ENCODE assay signal across 10 mouse cellular contexts in the genomic region with DNA sequence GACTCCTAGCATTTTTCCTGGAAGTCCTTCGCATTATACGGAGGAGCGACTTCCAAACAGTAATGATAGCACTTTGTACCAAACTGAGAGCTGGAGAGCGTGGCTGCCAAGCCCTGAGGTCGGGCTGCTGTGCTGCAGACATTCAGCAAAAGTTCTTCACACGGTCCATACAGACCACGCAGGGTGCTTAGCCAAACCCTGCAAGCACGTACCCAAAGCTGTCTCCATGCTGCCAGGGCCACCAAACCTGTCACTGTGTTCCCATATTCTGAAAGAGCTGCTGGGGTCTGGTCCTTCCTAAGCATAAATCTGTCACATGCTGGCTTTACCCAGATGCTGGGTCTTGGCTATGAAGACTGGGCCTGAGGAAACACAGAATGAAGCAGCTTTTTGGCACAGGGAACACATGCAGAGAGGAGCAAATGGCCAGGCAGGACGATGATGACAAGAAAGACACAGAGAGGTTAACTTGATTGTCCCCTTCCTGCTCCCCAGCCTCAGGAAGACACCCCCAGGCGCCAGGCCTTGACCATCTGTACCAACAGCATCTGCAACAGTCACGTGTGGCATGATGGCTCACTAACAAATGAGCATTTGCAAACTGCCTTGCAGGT.
DNase-seq lines count a peak whose midpoint lies in the region; ATAC-seq lines count a peak whose summit lies in the region.
"Had no signal": no experiment of that assay in that cellular context is flagged by ENCODE, and none has a peak within 500 bp of the region (broad histone marks: within the 10 kb centered on the region; RNA-seq: fewer than 3 reads in every experiment).

No protein-coding gene starts in this region.

- H3K27me3 ChIP-seq in embryonic facial prominence, embryonic 13.5 days: no peaks in the 10 kb centered on the region
- H3K27me3 ChIP-seq in heart, embryonic 16.5 days (ENCODE audit: control insufficient read depth, insufficient read depth, low read length): no peaks in the 10 kb centered on the region
- H3K27me3 ChIP-seq in midbrain, embryonic 11.5 days (ENCODE audit: control insufficient read depth, insufficient read depth, low read length): no peaks in the 10 kb centered on the region
- H3K27me3 ChIP-seq: liver, embryonic 13.5 days had no signal

- no peak overlapping the region for H3K4me2 ChIP-seq in embryonic facial prominence, embryonic 13.5 days
- peak overlapping the region; percentile 39 for H3K4me2 ChIP-seq in heart, embryonic 16.5 days (ENCODE audit: low read depth, low read length)
- no peak overlapping the region for H3K4me2 ChIP-seq in midbrain, embryonic 11.5 days
- H3K4me2 ChIP-seq: liver, embryonic 13.5 days had no signal

- H3K4me1 ChIP-seq in embryonic facial prominence, embryonic 13.5 days: peaks cover 49% of the 10 kb centered on the region
- peaks cover 4% of the 10 kb centered on the region; the same call in 1 of the 2 replicates for H3K4me1 ChIP-seq in heart, embryonic 16.5 days (ENCODE audit: control insufficient read depth, insufficient read depth, low read length)
- H3K4me1 ChIP-seq in midbrain, embryonic 11.5 days (ENCODE audit: control insufficient read depth, insufficient read depth, low read length): peaks cover 30% of the 10 kb centered on the region

- no peaks in the 10 kb centered on the region for H3K36me3 ChIP-seq in embryonic facial prominence, embryonic 13.5 days
- no peaks in the 10 kb centered on the region for H3K36me3 ChIP-seq in heart, embryonic 16.5 days (ENCODE audit: control insufficient read depth, insufficient read depth)
- H3K36me3 ChIP-seq in midbrain, embryonic 11.5 days (ENCODE audit: control insufficient read depth, insufficient read depth, low read length): no peaks in the 10 kb centered on the region
- H3K36me3 ChIP-seq: liver, embryonic 13.5 days had no signal

- H3K4me3 ChIP-seq in embryonic facial prominence, embryonic 13.5 days: no peak overlapping the region
- no peak overlapping the region for H3K4me3 ChIP-seq in heart, embryonic 16.5 days (ENCODE audit: low read length)
- no peak overlapping the region for H3K4me3 ChIP-seq in midbrain, embryonic 11.5 days (ENCODE audit: low read depth, low read length)
- H3K4me3 ChIP-seq: liver, embryonic 13.5 days had no signal

- WGBS in embryonic facial prominence, embryonic 13.5 days: 67% methylated on average over 11 of the region's 11 CpGs
- 71% methylated on average over 11 of the region's 11 CpGs for WGBS in heart, embryonic 16.5 days
- WGBS in midbrain, embryonic 11.5 days: 77% methylated on average over 11 of the region's 11 CpGs

- no peaks in the 10 kb centered on the region for H3K9me3 ChIP-seq in embryonic facial prominence, embryonic 13.5 days
- no peaks in the 10 kb centered on the region for H3K9me3 ChIP-seq in heart, embryonic 16.5 days (replicated peaks; ENCODE audit: control insufficient read depth, low read length)
- H3K9me3 ChIP-seq in midbrain, embryonic 11.5 days (ENCODE audit: control insufficient read depth, low read length): no peaks in the 10 kb centered on the region
- H3K9me3 ChIP-seq: liver, embryonic 13.5 days had no signal

- no peak overlapping the region for H3K9ac ChIP-seq in embryonic facial prominence, embryonic 13.5 days
- no peak overlapping the region for H3K9ac ChIP-seq in heart, embryonic 16.5 days (ENCODE audit: low read length)
- H3K9ac ChIP-seq in midbrain, embryonic 11.5 days (ENCODE audit: low read length): no peak overlapping the region; the same call in 1 of the 2 replicates
- H3K9ac ChIP-seq: liver, embryonic 13.5 days had no signal

- DNase-seq in cerebellum, postnatal 4 days (ENCODE audit: low spot score in 2 of 2): peak; percentile 31 to 60
- no peak for DNase-seq in cerebellum, adult 9-11 months
- no peak for DNase-seq in midbrain, embryonic 11.5 days (ENCODE audit: low spot score, missing footprints)
- DNase-seq in thymus, postnatal 0 days (ENCODE audit: low spot score): no peak
- DNase-seq in adipocyte (ENCODE audit: low spot score): no peak
- DNase-seq: liver, embryonic 13.5 days had no signal

- ATAC-seq in embryonic facial prominence, embryonic 13.5 days (ENCODE audit: insufficient number of reproducible peaks, insufficient read depth, low FRiP score, low TSS enrichment, low read depth): no peak
- no peak for ATAC-seq in heart, embryonic 16.5 days (replicated peaks; ENCODE audit: extremely low read depth, insufficient read depth, low FRiP score)
- no peak for ATAC-seq in midbrain, embryonic 11.5 days (ENCODE audit: low FRiP score)
- no peak for ATAC-seq in cerebellum, adult (ENCODE audit: insufficient number of reproducible peaks, low FRiP score, low TSS enrichment)

- H3K27ac ChIP-seq in embryonic facial prominence, embryonic 13.5 days: peak overlapping the region; percentile 93
- peak overlapping the region; percentile 5; the same call in 1 of the 2 replicates for H3K27ac ChIP-seq in heart, embryonic 16.5 days (ENCODE audit: low read length)
- peak overlapping the region; percentile 75 for H3K27ac ChIP-seq in midbrain, embryonic 11.5 days (ENCODE audit: low read depth, low read length)
- H3K27ac ChIP-seq: kidney, postnatal 0 days; liver, embryonic 13.5 days had no signal

Comparison
In these comparisons a context has a peak if more than half of its experiments do, and no peak if none do; other contexts are left out.
1. DNase-seq: peak in cerebellum, postnatal 4 days (2 of 2); none in cerebellum, adult 9-11 months (single experiment), midbrain, embryonic 11.5 days (single experiment), thymus, postnatal 0 days (single experiment) and adipocyte (single experiment).
2. H3K27ac ChIP-seq: peak in every context shown above with its lines; median percentile 93 in embryonic facial prominence, embryonic 13.5 days; 75 in midbrain, embryonic 11.5 days; 5 in heart, embryonic 16.5 days.